Mouse (Mus musculus) lung, adult 2 months (tissue): ENCODE results near the gene Pemt.
"Not testable (repeated sequence)": the region's sequence is repeated elsewhere in the genome, so short reads cannot be mapped to it uniquely, and the experiment has no call there.

Experiments used
- CTCF ChIP-seq: fragments of 200-500 bp; IDR thresholded peaks from 2 replicates; pipeline ENCODE4 v1.5.1; 2011; ENCODE audit warnings: mild to moderate bottlenecking, low read length, control low read depth; ENCODE audit not compliant: insufficient read depth
- POLR2A ChIP-seq: fragments of 200-500 bp; IDR thresholded peaks from 2 replicates; pipeline ENCODE4 v1.6.1; 2011; ENCODE audit warnings: low read depth, mild to moderate bottlenecking, control low read depth, low read length, borderline replicate concordance; ENCODE audit errors: extremely low read depth

DNA sequence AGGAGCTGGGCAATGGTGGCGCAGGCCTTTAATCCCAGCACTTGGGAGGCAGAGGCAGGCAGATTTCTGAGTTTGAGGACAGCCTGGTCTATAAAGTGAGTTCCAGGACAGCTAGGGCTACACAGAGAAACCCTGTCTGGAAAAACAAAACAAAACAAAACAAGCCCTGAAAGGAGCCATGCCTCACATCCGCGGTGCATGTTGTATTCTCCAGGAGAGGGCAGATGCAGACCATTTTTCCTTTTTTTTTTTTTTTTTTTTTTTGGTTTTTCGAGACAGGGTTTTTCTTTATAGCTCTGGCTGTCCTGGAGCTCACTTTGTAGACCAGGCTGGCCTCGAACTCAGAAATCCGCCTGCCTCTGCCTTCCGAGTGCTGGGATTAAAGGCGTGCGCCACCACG lies 101.4 kb downstream of the Pemt start:
- not testable (repeated sequence) for TF ChIP-seq CTCF, POLR2A
